Mouse (Mus musculus): ENCODE measurements at regions not wholly inside any gene's neighbourhood (a gene's known extent, or its start where the extent isn't known, plus 50 kb on each side); places are given as distances from the start of the nearest gene placed in this dataset.
A peak's percentile ranks its signal among the peaks of the same experiment; 100 is the strongest.

- 63% methylated on average over 1 of the region's 1 CpGs for WGBS
These were observed 1380.4 kb upstream of the Cdh8 start for GRCm38 (mm10) chr8:100796628-100797027.

GRCm38 (mm10) chr8:100793951-100794350 lies 1377.7 kb upstream of the Cdh8 start:
- no peaks in the 10 kb centered on the region for H3K9me3 ChIP-seq
- no peak overlapping the region for H3K4me2 ChIP-seq
- H3K27me3 ChIP-seq = no peaks in the 10 kb centered on the region
- no peak overlapping the region for H3K27ac ChIP-seq (replicated peaks)
- ATAC-seq (ENCODE audit: low FRiP score, low read depth) = no peak
- no peaks in the 10 kb centered on the region for H3K4me1 ChIP-seq (replicated peaks)
- H3K4me3 ChIP-seq = no peak overlapping the region
- no peaks in the 10 kb centered on the region for H3K36me3 ChIP-seq
- H3K9ac ChIP-seq = no peak overlapping the region
- WGBS = 85% methylated on average over 7 of the region's 7 CpGs

More at GRCm38 (mm10) chr8:100796628-100797027, 1380.4 kb upstream of the Cdh8 start:
- Histone ChIP-seq H3K27ac (replicated peaks) (no peak overlapping the region), H3K4me3 (no peak overlapping the region), H3K27me3 (no peaks in the 10 kb centered on the region), H3K4me1 (replicated peaks) (no peaks in the 10 kb centered on the region), H3K9me3 (no peaks in the 10 kb centered on the region), H3K4me2 (no peak overlapping the region), H3K36me3 (no peaks in the 10 kb centered on the region), H3K9ac (no peak overlapping the region)
- ATAC-seq (ENCODE audit: low FRiP score, low read depth) = no peak

GRCm38 (mm10) chr8:100790592-100791141 lies 1374.4 kb upstream of the Cdh8 start:
- peak overlapping the region; percentile 33; the same call in 1 of the 2 replicates for H3K4me2 ChIP-seq
- ATAC-seq (ENCODE audit: low FRiP score, low read depth) = no peak
- 59% methylated on average over 11 of the region's 11 CpGs for WGBS
- H3K27ac ChIP-seq (replicated peaks) = no peak overlapping the region
- no peaks in the 10 kb centered on the region for H3K4me1 ChIP-seq (replicated peaks)
- H3K27me3 ChIP-seq = no peaks in the 10 kb centered on the region
- no peaks in the 10 kb centered on the region for H3K36me3 ChIP-seq
- no peak overlapping the region for H3K4me3 ChIP-seq
- H3K9ac ChIP-seq = no peak overlapping the region
- H3K9me3 ChIP-seq = no peaks in the 10 kb centered on the region

GRCm38 (mm10) chr8:100788132-100788531 lies 1371.9 kb upstream of the Cdh8 start:
- Histone ChIP-seq H3K9ac (no peak overlapping the region), H3K27me3 (no peaks in the 10 kb centered on the region), H3K4me1 (replicated peaks) (no peaks in the 10 kb centered on the region), H3K27ac (replicated peaks) (no peak overlapping the region), H3K4me2 (no peak overlapping the region), H3K36me3 (no peaks in the 10 kb centered on the region), H3K4me3 (no peak overlapping the region), H3K9me3 (no peaks in the 10 kb centered on the region)
- no peak for ATAC-seq (ENCODE audit: low FRiP score, low read depth)
- 70% methylated on average over 6 of the region's 6 CpGs for WGBS

- H3K27me3 ChIP-seq = no peaks in the 10 kb centered on the region
- peak overlapping the region; percentile 19; the same call in 1 of the 2 replicates for H3K4me3 ChIP-seq
- ATAC-seq (ENCODE audit: low FRiP score, low read depth) = peak; percentile 65; the same call in 1 of the 2 replicates
- no peaks in the 10 kb centered on the region for H3K9me3 ChIP-seq
- H3K9ac ChIP-seq = no peak overlapping the region
- H3K27ac ChIP-seq (replicated peaks) = no peak overlapping the region
- H3K4me2 ChIP-seq = peak overlapping the region; percentile 44
- H3K4me1 ChIP-seq (replicated peaks) = no peaks in the 10 kb centered on the region; the same call in 1 of the 2 replicates
- 20% methylated on average over 9 of the region's 9 CpGs for WGBS
- H3K36me3 ChIP-seq = no peaks in the 10 kb centered on the region
These were observed 1356.6 kb upstream of the Cdh8 start for GRCm38 (mm10) chr8:100772742-100773370.

GRCm38 (mm10) chr8:100769617-100770016 lies 1353.3 kb upstream of the Cdh8 start:
- Histone ChIP-seq H3K27me3 (no peaks in the 10 kb centered on the region), H3K27ac (replicated peaks) (no peak overlapping the region), H3K4me1 (replicated peaks) (no peaks in the 10 kb centered on the region; the same call in 1 of the 2 replicates), H3K9ac (no peak overlapping the region), H3K4me3 (no peak overlapping the region), H3K4me2 (no peak overlapping the region), H3K36me3 (no peaks in the 10 kb centered on the region), H3K9me3 (no peaks in the 10 kb centered on the region)
- ATAC-seq (ENCODE audit: low FRiP score, low read depth) = 0 out of 2 replicates have a peak, but pooled peaks have one; percentile 34
- 38% methylated on average over 4 of the region's 4 CpGs for WGBS

- Histone ChIP-seq H3K27ac (replicated peaks) (no peak overlapping the region), H3K4me1 (replicated peaks) (no peaks in the 10 kb centered on the region), H3K9ac (no peak overlapping the region), H3K27me3 (no peaks in the 10 kb centered on the region), H3K4me3 (no peak overlapping the region), H3K9me3 (no peaks in the 10 kb centered on the region), H3K36me3 (no peaks in the 10 kb centered on the region), H3K4me2 (no peak overlapping the region)
- WGBS = 82% methylated on average over 4 of the region's 4 CpGs
- ATAC-seq (ENCODE audit: low FRiP score, low read depth) = no peak
These were observed 1317.7 kb upstream of the Cdh8 start for GRCm38 (mm10) chr8:100733927-100734326.

- H3K4me1 ChIP-seq (replicated peaks) = no peaks in the 10 kb centered on the region
- no peaks in the 10 kb centered on the region for H3K9me3 ChIP-seq
- ATAC-seq (ENCODE audit: low FRiP score, low read depth) = no peak
- WGBS = 64% methylated on average over 2 of the region's 2 CpGs
- no peaks in the 10 kb centered on the region for H3K27me3 ChIP-seq
- no peak overlapping the region for H3K4me3 ChIP-seq
- H3K9ac ChIP-seq = no peak overlapping the region
- H3K4me2 ChIP-seq = no peak overlapping the region
- H3K36me3 ChIP-seq = no peaks in the 10 kb centered on the region
- no peak overlapping the region for H3K27ac ChIP-seq (replicated peaks)
These were observed 1286.1 kb upstream of the Cdh8 start for GRCm38 (mm10) chr8:100702365-100702764.

- H3K27me3 ChIP-seq = no peaks in the 10 kb centered on the region
- ATAC-seq (ENCODE audit: low FRiP score, low read depth) = no peak
- H3K27ac ChIP-seq (replicated peaks) = no peak overlapping the region
- H3K4me3 ChIP-seq = no peak overlapping the region
- H3K4me2 ChIP-seq = no peak overlapping the region
- H3K4me1 ChIP-seq (replicated peaks) = no peaks in the 10 kb centered on the region
- 79% methylated on average over 3 of the region's 3 CpGs for WGBS
- H3K9me3 ChIP-seq = no peaks in the 10 kb centered on the region
- H3K36me3 ChIP-seq = no peaks in the 10 kb centered on the region
- no peak overlapping the region for H3K9ac ChIP-seq
These were observed 1278.8 kb upstream of the Cdh8 start for GRCm38 (mm10) chr8:100695043-100695442.

- no peak for ATAC-seq (ENCODE audit: low FRiP score, low read depth)
- Histone ChIP-seq H3K4me2 (no peak overlapping the region), H3K9ac (no peak overlapping the region), H3K4me1 (replicated peaks) (no peaks in the 10 kb centered on the region), H3K4me3 (no peak overlapping the region), H3K27ac (replicated peaks) (no peak overlapping the region), H3K9me3 (no peaks in the 10 kb centered on the region), H3K27me3 (no peaks in the 10 kb centered on the region), H3K36me3 (no peaks in the 10 kb centered on the region)
- WGBS = 79% methylated on average over 3 of the region's 3 CpGs
These were observed 1262.3 kb upstream of the Cdh8 start for GRCm38 (mm10) chr8:100678580-100678979.

Data from hindbrain, embryonic 15.5 days (tissue).